Mouse (Mus musculus) small intestine, adult 2 months (tissue): ENCODE data around the gene Fntb.

Source experiments
- CTCF ChIP-seq: fragments of 200-500 bp; IDR thresholded peaks from 2 replicates; pipeline ENCODE4 v1.5.1; 2012; ENCODE audit warnings: low read depth, mild to moderate bottlenecking, control low read depth, inconsistent platforms, low read length, moderate library complexity, mixed read lengths; ENCODE audit not compliant: insufficient replicate concordance, insufficient read length; ENCODE audit errors: extremely low read depth
- POLR2A ChIP-seq: fragments of 200-500 bp; IDR thresholded peaks from 2 replicates; pipeline ENCODE4 v1.6.1; 2012; ENCODE audit warnings: low read depth, mild to moderate bottlenecking, control low read depth, inconsistent platforms, low read length, moderate library complexity

- TF ChIP-seq POLR2A (no peak), CTCF (no peak)
Measured at GRCm38 (mm10) chr12:76965089-76965488, 199.7 kb downstream of the Fntb start.
